Mouse (Mus musculus) Muller cell, postnatal 12 days (primary cell): ENCODE measurements around the gene Gm11020.
A peak's percentile ranks its signal among the peaks of the same experiment; 100 is the strongest.
"Not testable (repeated sequence)": the region's sequence is repeated elsewhere in the genome, so short reads cannot be mapped to it uniquely, and the experiment has no call there.

Experiments used
- DNase-seq: peaks from one replicate; pipeline ENCODE4 v3.0.0-alpha.2; 2015; ENCODE audit errors: inconsistent ontology term

Gene Gm11020

DNA sequence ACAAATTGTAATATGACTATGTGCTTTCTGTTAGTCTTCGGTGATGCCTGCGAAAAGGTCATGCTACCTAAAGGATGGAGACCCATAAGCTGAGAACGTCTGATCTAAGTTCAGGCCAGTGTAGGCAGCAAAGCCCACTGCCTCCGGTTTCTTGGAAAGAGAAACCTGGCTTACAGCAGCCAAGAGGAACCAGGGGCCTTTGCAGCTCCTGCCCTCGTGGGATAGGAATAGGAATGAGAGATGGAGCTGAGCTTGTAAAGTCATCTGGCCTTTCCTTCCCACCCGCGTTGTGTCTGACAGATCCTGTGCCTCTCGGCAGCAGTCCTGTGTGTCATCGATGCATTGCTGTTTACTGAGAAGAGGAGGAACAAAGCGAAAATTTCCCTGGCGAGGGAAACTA is at the start of gene Gm11020:
TSS of gene Gm11020 (plus strand) at position 301 of the 400 bp plus-strand sequence.
- DNase-seq, result not testable (repeated sequence)

DNA sequence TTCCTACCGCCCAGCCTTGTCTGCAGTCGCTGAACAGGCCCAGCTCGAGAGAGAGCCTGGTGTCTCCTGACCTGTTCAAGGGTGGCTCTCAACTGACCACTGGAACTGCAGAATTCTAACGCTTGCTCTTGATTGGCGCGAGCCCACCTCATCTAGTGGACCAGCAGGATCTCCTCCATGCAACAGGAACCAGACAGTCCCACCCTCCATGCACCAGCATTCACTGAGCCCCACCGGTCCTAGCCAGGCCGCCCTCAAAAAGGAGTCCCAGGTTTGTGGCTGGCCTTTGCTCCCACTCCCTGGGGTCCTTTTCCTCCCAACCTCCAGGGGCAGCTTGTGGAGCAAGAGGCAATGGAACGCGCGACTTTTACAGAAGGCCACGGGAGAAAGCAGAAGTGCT is 28.3 kb upstream of the Gm11020 start, which contains the start of gene Cmtm2a:
TSS of gene Cmtm2a (minus strand) at position 101 of the 400 bp plus-strand sequence.
- not testable (repeated sequence) for DNase-seq

DNA sequence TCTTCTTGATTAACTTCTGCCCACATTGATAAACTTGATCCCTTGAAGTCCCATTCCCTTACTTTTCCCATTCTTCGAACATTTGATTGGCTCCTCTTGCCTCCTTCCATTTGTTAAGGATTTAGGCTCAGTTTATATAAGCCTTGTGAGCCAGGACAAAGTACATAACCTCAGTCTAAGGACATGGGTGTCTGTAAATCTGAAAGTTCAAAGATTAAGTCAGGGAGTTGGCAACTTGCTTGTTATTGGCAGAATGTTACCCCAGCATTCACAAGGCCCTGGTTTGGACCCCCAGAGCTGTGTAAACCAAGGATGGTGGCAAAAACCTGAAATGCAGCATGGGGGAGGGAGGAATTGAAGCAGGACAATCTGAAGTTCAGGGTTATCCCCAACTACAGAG is 27.0 kb upstream of the Gm11020 start:
- DNase-seq, result no peak

DNA sequence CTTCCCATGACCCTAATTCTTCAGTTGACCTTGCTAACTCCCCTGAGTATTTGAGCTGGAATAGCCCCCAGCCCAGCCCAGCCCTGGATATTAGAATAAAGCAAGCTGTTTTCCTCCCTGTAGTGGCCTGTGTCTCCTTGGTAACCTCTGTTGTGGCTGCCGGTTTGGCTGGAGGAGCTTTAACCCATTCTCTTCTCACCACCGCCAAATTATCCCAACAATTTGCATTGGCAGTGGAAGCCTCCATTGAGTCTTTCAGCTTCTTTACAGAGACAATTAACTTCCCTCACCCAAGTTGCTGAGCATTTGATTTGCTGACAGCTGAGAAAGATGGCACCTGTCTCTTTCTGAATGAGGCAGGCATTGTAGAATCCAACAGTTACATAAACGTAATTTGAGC is 19.8 kb upstream of the Gm11020 start:
- DNase-seq, result peak; percentile 84

DNA sequence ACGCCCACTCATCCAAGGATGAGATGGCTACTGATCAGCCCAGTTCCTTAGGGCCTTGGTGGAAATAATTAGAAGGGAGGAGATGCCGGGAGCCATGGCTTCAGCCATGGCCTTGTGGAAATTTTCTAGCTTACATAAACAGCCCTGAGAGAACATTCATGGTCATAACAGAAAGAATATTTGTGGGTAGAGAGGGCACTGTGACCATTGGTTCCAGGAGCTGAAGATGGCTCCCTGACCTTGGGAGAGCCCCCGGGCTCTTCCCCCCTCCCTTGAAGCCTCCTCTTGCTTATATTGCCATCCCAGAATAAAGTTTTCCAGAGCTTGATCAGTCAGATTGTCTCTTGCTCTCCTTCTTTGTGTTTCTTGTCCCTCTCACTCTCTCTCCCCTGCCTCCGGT is 18.8 kb upstream of the Gm11020 start:
- DNase-seq, result not testable (repeated sequence)

DNA sequence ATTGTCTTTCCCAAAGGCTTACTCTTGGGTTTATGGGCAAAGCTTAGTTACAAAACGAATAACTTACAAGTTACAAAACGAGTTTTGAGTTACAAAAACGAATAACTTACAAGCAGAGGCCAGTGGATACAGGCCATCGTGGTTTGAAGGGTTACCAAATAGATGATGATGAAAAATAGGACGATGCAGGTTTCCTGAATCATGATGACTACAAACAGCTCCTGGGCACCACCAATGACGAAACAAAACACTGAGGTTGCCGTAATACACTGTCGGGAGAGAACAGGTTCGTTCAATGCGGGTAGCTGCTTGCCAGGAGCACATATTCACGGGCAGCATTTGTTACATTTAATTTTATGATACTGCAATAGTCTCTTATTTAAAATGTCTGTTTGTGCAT is 16.4 kb upstream of the Gm11020 start:
- DNase-seq, result no peak

DNA sequence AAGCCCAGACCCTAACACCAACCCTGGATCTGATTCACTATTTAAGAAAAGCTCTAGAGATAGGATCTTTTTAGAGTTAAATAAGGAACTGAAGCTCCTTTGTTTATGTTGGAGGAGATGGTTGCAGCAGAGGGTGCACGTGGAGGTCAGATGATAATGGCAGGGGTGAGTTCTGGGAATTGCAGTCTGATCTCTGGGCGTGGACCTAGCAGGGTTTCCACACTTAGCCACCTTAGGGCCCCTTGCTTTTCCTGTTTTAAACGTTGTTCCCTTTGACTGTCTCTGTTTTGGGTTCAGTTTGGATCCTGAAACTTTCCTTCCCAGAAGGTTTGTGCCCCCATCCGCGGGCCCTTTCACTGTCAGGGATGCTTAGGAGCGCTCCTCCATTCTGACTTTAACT is 13.0 kb upstream of the Gm11020 start:
- DNase-seq, result not testable (repeated sequence)

DNA sequence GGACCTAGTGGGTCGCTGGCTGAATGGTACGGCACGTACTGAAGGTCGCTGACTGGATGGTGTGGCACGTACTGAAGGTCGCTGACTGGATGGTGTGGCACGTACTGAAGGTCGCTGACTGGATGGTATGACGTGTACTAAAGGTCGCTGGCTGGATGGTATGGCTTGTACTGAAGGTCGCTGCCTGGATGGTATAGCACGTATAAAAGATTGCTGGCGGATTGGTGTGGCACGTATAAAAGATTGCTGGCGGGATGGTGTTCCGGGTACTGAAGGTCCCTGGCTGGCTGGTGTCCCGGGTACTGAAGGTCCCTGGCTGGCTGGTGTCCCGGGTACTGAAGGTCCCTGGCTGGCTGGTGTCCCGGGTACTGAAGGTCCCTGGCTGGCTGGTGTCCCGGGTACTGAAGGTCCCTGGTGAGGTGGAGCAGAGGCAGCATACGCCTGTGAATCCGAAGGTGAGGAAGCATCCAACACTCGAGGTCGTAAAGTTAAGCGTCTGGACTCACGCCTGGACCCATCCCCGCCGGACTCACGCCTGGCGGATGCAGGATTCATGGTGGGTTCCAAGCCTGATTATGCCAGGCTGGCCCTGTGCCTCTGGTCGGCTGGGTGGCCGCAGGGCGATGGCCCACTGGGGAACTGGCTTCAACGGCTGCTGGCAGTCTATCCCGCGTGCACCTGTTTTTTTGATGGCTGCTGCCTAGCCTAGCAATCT is 11.8 kb upstream of the Gm11020 start, which contains the start of the genes Gm45711 and Cmtm1:
TSS of gene Gm45711 (minus strand) at position 641 of the 715 bp plus-strand sequence.
TSS of gene Cmtm1 (minus strand) at position 705 of the 715 bp plus-strand sequence.
- DNase-seq, result not testable (repeated sequence)

DNA sequence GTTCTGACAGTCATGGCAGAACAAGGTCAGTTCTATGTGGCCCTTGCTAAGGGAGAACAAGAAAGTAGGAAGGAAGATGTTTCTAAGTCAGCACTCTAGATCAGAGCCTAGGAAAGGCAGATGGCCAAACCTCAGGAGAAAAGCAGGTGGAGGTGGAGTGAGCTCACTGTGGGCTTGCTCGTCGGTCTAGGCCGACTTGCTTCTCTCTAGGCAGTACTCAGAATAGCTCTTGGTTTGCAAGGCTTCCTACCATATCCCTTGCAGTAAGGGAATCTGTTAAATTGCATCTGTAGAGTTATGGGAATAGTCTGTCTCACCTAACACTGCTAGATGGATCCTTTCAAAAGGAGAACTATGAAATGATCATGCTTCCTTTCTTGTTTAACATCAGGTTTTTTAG is 9.3 kb upstream of the Gm11020 start:
- not testable (repeated sequence) for DNase-seq

DNA sequence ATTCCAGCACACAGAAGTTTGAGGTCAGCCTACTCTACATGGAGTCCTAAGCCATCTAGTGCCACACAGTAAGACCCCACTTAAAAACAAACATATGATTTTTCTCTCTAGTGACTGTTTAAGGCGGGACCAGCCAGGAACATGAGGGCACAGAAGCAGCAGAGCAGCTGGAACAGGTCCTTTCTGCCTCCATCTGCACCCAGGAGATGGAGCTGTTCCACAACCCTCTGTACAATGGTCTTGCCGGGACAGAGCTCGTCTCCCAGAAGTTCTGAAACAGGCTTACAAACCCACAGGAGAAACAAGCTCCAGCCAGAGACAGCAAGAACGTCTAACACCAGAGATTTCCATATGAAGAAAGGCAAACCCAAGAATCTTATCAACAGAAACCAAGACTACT is 8.1 kb upstream of the Gm11020 start:
- DNase-seq, result no peak

DNA sequence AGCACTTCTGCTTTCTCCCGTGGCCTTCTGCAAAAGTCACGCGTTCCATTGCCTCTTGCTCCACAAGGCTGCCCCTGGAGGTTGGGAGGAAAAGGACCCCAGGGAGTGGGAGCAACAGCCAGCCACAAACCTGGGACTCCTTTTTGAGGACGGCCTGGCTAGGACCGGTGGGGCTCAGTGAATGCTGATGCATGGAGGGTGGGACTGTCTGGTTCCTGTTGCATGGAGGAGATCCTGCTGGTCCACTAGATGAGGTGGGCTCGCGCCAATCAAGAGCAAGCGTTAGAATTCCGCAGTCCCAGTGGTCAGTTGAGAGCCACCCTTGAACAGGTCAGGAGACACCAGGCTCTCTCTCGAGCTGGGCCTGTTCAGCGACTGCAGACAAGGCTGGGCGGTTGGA is 563 bp downstream of the Gm11020 start, which contains the start of gene Cmtm2b:
TSS of gene Cmtm2b (plus strand) at position 301 of the 400 bp plus-strand sequence.
- not testable (repeated sequence) for DNase-seq

DNA sequence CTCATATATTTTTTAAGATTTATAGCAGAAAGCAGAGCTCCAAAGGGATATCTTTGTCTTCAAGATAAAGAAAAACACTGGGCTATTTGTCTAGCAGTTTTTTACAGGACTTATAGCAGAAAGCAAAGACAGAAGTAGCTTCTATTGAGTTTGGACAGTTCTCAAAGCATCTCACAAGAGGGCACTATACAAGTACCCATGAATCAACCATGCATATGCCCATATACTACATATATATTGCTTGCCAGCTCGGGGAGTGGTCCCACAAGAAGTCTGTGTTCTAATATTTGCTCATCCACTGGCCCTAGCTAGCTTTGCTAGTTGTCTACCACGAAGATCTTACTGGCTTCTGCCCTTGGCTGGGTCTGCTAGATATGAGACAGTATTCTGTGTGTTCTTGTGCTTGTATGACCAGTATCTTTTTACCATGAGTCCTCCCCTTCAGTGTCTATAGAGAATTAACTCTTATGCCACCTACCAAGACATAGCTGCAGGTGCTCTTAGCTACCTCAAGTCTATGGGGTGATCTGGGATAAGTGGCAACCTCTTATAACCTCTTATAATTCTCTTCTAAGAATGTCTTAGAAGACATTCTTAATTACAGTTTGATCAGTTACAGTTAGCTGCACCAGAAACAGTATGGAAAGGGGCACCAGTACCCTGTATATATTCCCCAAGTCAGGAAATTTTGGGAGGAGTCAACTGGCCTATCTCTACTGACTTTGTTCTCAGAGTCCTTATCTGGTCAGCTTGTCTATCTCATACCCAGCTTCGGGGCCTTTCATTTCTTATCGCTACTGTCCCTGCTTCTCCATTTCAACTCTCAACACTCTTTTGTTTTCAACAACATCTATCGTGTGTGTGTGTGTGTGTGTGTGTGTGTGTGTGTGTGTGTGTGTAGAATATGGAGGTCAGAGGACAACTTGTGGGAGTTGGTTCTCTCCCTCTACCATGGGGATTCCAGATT is 11.6 kb downstream of the Gm11020 start:
- DNase-seq, result no peak

DNA sequence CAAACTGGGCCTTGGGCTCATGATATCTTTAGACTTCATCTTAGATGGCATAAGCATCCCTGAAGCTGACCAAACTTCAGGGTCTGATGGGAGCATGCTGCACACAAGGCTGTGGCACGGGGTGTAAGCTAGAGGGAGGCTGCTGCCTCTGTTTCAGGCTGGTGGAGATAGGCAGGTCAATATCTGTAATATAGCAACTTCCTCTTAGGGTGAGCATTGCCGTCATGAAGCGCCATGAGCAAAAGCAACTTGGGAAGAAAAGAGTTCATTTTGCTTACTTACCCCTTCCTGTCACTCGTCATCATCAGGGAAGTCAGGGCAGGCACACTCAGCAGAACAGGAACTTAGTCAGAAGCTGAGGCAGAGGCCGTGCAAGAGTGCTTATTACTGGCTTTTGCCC is 12.4 kb downstream of the Gm11020 start:
- no peak for DNase-seq

DNA sequence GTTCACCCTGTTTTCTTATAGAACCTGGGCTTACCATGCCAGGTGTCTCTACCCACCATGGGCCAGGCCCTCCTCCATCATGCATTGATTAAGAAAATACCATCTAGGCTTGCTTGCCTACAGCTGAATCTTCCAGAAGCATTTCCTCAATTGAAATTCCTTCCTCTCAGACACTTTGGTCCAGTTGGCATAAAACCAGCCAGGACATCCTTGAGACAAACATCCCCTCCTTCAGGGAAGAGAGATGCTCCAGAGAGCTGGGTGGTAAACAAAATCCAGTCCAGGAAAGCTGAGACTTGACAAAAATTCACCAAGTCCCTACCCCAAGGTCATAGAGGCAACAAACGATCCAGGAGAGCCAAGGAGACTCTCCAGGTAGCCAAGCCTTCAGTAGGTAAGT is 12.8 kb downstream of the Gm11020 start:
- no peak for DNase-seq

DNA sequence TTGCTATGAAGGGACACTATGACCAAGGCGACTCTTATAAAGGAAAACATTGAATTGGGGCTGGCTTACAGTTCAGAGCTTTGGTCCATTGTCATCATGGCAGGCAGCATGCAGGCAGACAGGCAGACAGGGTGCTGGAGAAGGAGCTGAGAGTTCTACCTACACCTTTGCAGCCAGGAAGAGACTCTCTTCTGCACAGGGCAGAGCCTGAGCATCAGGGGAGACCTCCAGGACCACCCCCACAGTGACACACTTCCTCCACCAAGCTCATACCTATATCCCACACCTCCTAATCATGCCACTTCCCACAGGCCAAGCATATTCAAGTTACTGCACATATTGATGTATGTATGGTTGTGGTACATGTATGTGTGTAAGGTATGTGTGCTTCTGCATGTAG is 15.4 kb downstream of the Gm11020 start:
- no peak for DNase-seq

DNA sequence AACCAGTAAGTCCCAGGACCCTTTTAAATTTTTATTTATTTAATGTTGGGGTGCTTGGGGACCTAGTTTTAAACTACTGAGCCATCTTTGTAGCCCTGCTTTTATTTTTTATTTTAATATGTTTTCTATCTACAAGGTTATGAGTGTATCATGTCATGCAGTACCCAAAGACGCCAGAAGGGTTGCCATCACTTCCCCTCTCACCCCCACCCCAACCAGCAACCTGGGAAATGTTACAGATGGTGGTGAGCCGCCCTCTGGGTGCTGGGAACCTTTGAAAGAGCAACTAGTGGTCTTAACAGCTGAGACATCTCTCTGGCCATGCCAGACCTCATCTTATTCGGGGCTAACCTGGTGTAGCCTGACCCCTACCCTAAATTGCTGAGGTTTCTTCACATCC is 16.5 kb downstream of the Gm11020 start:
- no peak for DNase-seq

DNA sequence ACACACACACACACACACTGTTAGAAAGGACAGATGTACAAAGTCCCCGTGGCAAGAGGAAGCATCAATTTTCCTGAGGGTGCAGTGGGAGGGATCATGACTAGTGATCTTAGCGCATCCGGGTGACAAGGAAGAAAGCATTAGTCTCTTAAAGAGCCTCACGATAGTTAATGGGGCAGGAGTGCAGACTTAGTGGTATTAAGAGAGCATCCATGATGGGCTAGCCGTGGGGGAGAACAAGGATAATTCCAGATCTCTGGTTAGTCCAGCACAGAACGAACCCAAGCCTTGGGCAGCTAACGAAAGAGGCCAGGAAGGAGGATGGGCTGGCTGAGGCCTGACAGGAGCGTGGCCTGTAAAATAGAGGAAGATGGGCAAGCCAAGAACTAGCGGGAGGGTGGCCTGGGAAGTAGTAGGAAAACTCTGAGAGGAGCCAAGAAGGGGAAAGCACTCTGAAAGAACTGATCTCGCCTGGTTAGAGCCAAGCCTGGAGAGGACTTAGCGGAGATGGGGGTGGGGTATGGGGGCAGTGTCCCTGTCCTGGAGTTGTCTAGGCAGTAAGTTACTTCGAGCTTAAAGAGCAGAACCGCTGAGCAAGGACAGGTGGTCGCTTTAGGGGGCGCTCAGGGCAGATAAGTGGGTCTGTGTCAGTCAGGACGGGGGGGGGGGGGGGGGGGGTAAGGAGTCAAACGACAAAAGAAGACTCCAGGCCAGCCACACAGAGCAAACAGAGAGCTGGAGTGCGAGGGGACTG is 18.0 kb downstream of the Gm11020 start, which contains the start of gene Cmtm3:
TSS of gene Cmtm3 (plus strand) at position 182 of the 754 bp plus-strand sequence.
- DNase-seq, result peak; percentile 24

DNA sequence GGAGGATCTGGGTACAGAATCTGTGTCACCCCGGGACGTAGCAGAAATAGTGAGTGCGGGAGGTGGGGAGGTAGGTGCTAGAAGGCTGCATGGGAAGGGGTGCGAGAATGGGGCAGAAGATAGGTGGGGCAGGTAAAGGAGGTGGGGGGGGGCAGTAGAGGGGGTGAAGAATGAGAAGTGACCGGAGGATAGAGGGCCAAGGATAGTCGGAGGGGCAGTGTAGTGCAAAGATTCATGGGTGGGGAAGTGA is 18.5 kb downstream of the Gm11020 start:
- no peak for DNase-seq

DNA sequence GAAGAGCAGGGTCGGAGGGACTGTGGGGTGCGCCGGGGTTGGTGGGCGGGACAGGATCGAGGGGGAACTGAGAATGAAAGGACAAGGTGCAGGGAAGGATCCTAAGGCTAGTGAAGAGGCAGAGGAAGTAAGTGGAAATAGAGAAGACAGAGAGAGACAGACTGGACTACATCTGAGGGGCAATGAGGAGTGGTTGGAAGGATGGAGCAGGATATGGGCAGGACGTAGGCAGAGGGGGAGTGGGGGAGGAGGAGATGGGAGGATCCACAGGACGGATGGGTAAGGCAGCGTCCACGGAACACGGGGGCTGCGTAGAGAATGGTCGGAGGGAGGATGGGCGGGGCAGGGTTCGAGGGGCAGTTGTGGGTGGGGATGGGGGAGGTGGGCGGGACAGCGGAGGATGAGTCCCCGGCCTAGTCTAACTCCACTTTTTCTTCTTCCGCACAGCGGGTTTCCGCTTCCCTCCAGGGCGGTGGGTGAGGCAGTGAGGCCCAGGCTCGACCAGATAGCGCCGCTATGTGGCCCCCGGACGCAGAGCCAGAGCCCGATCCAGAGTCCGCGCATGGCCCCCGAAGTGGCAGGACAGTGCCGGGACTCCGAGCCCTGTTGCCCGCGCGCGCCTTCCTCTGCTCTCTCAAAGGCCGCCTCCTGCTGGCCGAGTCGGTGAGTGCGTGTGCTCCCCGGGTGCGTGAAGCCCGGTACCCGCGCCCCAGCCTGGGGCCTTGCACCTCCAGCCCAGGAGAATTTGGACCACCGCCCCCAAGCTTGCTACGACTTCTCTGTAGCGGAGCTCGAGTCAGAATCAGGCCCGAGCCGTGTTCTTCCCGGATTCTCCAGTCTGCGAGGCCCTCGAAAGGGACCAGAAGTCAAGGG is 19.1 kb downstream of the Gm11020 start:
- peak; percentile 89 for DNase-seq

DNA sequence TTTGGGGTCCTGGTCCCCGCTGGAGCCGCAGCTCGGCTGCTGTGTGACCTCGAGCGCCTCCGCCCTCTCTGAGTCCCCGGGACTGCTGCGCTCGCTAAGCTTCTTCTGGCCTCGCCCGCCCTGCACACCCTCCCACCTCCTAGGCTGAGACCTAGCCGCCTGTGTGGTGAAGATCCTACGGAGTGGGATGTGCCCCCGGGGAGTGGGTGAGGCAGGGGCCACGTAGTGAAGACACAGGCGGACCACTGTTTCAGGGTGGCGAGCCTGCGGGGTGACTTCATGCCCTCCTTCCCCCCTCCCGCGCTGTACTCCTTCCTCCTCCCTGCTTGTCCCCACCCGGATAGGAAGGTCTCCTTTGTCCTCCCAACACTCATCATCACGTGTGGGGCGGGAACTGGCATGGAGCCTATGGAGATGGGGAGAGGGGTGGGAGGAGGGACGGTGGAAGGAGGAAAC is 19.8 kb downstream of the Gm11020 start:
- peak; percentile 96 for DNase-seq

DNA sequence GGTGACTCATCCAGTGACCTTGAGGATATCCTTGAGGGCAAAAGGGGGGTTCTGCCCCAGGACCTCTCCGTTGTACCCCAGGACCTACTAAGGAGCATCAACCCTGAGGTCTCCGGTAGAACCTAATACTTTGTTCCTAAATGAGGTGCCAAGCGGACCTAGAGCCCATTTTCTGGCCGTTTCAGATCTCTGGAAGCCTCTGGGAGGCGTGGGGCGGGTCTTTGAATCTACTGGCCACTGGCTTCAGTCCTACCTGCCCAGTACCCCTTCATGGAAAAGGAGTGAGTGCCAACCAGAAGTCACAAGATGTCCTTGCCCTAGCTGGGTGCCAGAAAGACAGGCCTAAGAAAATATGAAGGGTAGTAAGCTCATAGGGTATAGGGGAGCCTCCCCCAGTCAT is 20.3 kb downstream of the Gm11020 start:
- DNase-seq, result no peak
